9 mouse cellular contexts compared by ENCODE assay signal in the genomic region with DNA sequence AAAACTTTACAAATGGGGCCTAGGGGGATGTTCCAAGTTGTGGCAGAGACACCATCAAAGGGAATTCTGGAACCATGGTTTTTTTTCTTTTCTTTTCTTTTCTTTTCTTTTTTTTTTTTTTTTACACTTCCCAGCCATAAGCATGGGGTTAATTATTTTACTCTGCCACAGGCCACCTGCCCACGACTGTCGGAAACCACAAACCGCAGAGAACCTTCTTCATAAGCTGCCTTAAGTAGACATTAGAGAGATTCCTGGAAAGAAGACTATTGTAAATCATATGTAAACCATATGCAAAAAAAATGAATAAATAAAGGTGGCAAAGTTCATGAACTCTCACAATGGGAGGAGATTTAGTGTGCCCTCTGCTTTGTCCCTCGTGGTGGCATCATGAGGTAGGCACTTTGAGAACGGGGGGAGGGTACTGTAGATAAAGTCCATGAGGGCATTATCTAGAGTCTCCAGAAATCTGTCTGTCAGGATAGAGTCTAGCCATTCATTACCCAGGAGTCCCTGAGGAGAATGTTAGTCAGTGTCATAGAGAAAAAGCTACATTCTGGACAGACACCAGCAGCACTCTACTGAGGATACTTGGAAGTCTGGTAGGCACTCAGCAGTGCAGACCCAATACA. TPM values are rescaled to one million over a fixed set of nuclear protein-coding genes. Genes with fewer than 3 reads are reported as not detected.
DNase-seq lines count a peak whose midpoint lies in the region; ATAC-seq and TF ChIP-seq lines count a peak whose summit lies in the region.
"Had no signal": no experiment of that assay in that cellular context is flagged by ENCODE, and none has a peak within 500 bp of the region (broad histone marks: within the 10 kb centered on the region; RNA-seq: fewer than 3 reads in every experiment).

No protein-coding gene starts in this region.

- DNase-seq in kidney, postnatal 0 days (ENCODE audit: low spot score), result no peak
- no peak for DNase-seq in kidney, adult 18-20 months
- DNase-seq in MEL-GATA-1-ER (ENCODE audit: extremely low read depth, low read depth), result peak; percentile 54
- no peak for DNase-seq in hindbrain, embryonic 10.5 days (ENCODE audit: low spot score)
- DNase-seq: kidney, adult 8-10 months; thymus, postnatal 25 days had no signal

- H3K27ac ChIP-seq in kidney, postnatal 0 days, result no peak overlapping the region
- no peak overlapping the region for H3K27ac ChIP-seq in hindbrain, embryonic 10.5 days
- H3K27ac ChIP-seq in neural tube, embryonic 15.5 days (replicated peaks), result no peak overlapping the region

- 0 out of 2 replicates have a peak, but pooled peaks have one; percentile 46 for ATAC-seq in kidney, postnatal 0 days (replicated peaks; ENCODE audit: low FRiP score, low read depth)
- ATAC-seq in granulocyte monocyte progenitor cell, adult 5-6 weeks (replicated peaks; ENCODE audit: poor library complexity, severe bottlenecking), result peak; percentile 35; the same call in 1 of the 2 replicates
- ATAC-seq in megakaryocyte, adult 5-6 weeks (ENCODE audit: poor library complexity, severe bottlenecking), result peak; percentile 47; the same call in 1 of the 2 replicates
- no peak for ATAC-seq in neural tube, embryonic 15.5 days (ENCODE audit: low FRiP score)

- no peaks in the 10 kb centered on the region for H3K4me1 ChIP-seq in kidney, postnatal 0 days (replicated peaks; ENCODE audit: insufficient read depth, low read length)
- H3K4me1 ChIP-seq in hindbrain, embryonic 10.5 days (replicated peaks), result 0 out of 2 replicates have a peak, but pooled peaks cover 5% of the 10 kb centered on the region
- no peaks in the 10 kb centered on the region for H3K4me1 ChIP-seq in neural tube, embryonic 15.5 days

- H3K9me3 ChIP-seq in kidney, postnatal 0 days (replicated peaks; ENCODE audit: low read length), result no peaks in the 10 kb centered on the region
- no peaks in the 10 kb centered on the region for H3K9me3 ChIP-seq in hindbrain, embryonic 10.5 days
- no peaks in the 10 kb centered on the region for H3K9me3 ChIP-seq in neural tube, embryonic 15.5 days (replicated peaks)

- H3K4me3 ChIP-seq in kidney, postnatal 0 days (replicated peaks; ENCODE audit: low read depth, low read length), result no peak overlapping the region
- H3K4me3 ChIP-seq in hindbrain, embryonic 10.5 days, result no peak overlapping the region
- H3K4me3 ChIP-seq in neural tube, embryonic 15.5 days (replicated peaks), result no peak overlapping the region

- no peak for TF ChIP-seq CTCF in kidney, postnatal 0 days (IDR thresholded peaks at IDR 0.05; ENCODE audit: low read depth)

- H3K4me2 ChIP-seq in kidney, postnatal 0 days (ENCODE audit: low read length), result no peak overlapping the region
- H3K4me2 ChIP-seq in neural tube, embryonic 15.5 days, result no peak overlapping the region

- no peaks in the 10 kb centered on the region for H3K36me3 ChIP-seq in kidney, postnatal 0 days (ENCODE audit: insufficient read depth, low read length)
- H3K36me3 ChIP-seq in hindbrain, embryonic 10.5 days, result peaks cover 14% of the 10 kb centered on the region
- no peaks in the 10 kb centered on the region for H3K36me3 ChIP-seq in neural tube, embryonic 15.5 days

- 61% methylated on average over 5 of the region's 5 CpGs for WGBS in kidney, postnatal 0 days
- WGBS in hindbrain, embryonic 10.5 days, result 88% methylated on average over 5 of the region's 5 CpGs
- 76% methylated on average over 5 of the region's 5 CpGs for WGBS in neural tube, embryonic 15.5 days

- no peaks in the 10 kb centered on the region for H3K27me3 ChIP-seq in kidney, postnatal 0 days (ENCODE audit: insufficient read depth, low read length)
- H3K27me3 ChIP-seq in hindbrain, embryonic 10.5 days (ENCODE audit: insufficient read depth, poor library complexity, severe bottlenecking), result no peaks in the 10 kb centered on the region
- no peaks in the 10 kb centered on the region for H3K27me3 ChIP-seq in neural tube, embryonic 15.5 days (replicated peaks)

- no peak overlapping the region for H3K9ac ChIP-seq in kidney, postnatal 0 days (ENCODE audit: low read depth, low read length)
- no peak overlapping the region for H3K9ac ChIP-seq in neural tube, embryonic 15.5 days (replicated peaks)

RNA-seq across cellular contexts. Expression of a gene that starts 12.6 kb away (rescaled TPM):
- 32.8 and 35.4 TPM in 2 replicates for polyA plus RNA-seq in kidney, postnatal 0 days (2015; fragmentation: Nextera tagmentation; extraction: Ambion mirVana)
- total RNA-seq in granulocyte monocyte progenitor cell, adult 5-6 weeks (2014; fragmentation: Nextera tagmentation), result 2.4 and 4.2 TPM in 2 replicates
- total RNA-seq in granulocyte monocyte progenitor cell, adult 5-6 weeks (2017), result 7.2 and 16.2 TPM in 2 replicates
- total RNA-seq in megakaryocyte, adult 5-6 weeks (2015), result 0.47 and 1.3 TPM in 2 replicates
- 2.2 and 5.9 TPM in 2 replicates for total RNA-seq in megakaryocyte, adult 5-6 weeks (2017)
- 15.6 and 21.8 TPM in 2 replicates for polyA plus RNA-seq in hindbrain, embryonic 10.5 days (2016; fragmentation: Nextera tagmentation; extraction: Ambion mirVana)
- polyA plus RNA-seq in neural tube, embryonic 15.5 days (2015; fragmentation: Nextera tagmentation; extraction: Ambion mirVana), result 24.5 and 30.1 TPM in 2 replicates

RNA-seq across cellular contexts. Expression of a gene that starts 37.6 kb away (rescaled TPM):
- polyA plus RNA-seq in kidney, postnatal 0 days (2015; fragmentation: Nextera tagmentation; extraction: Ambion mirVana), result 33.4 and 38.1 TPM in 2 replicates
- 8.4 and 19.9 TPM in 2 replicates for total RNA-seq in granulocyte monocyte progenitor cell, adult 5-6 weeks (2014; fragmentation: Nextera tagmentation)
- 12.2 and 20.3 TPM in 2 replicates for total RNA-seq in granulocyte monocyte progenitor cell, adult 5-6 weeks (2017)
- 18.5 and 22.2 TPM in 2 replicates for total RNA-seq in megakaryocyte, adult 5-6 weeks (2015)
- 6.4 and 11.7 TPM in 2 replicates for total RNA-seq in megakaryocyte, adult 5-6 weeks (2017)
- 31.9 and 32.4 TPM in 2 replicates for polyA plus RNA-seq in hindbrain, embryonic 10.5 days (2016; fragmentation: Nextera tagmentation; extraction: Ambion mirVana)
- polyA plus RNA-seq in neural tube, embryonic 15.5 days (2015; fragmentation: Nextera tagmentation; extraction: Ambion mirVana), result 42.3 and 44.1 TPM in 2 replicates

RNA-seq across cellular contexts. Expression of a gene that starts 37.7 kb away (rescaled TPM):
- polyA plus RNA-seq in kidney, postnatal 0 days (2015; fragmentation: Nextera tagmentation; extraction: Ambion mirVana), result 10.9 and 13.6 TPM in 2 replicates
- total RNA-seq in granulocyte monocyte progenitor cell, adult 5-6 weeks (2014; fragmentation: Nextera tagmentation), result 5.6 and 6.4 TPM in 2 replicates
- 3.7 and 5.4 TPM in 2 replicates for total RNA-seq in granulocyte monocyte progenitor cell, adult 5-6 weeks (2017)
- 1.7 and 2.6 TPM in 2 replicates for total RNA-seq in megakaryocyte, adult 5-6 weeks (2015)
- total RNA-seq in megakaryocyte, adult 5-6 weeks (2017), result 0.95 and 1.1 TPM in 2 replicates
- polyA plus RNA-seq in hindbrain, embryonic 10.5 days (2016; fragmentation: Nextera tagmentation; extraction: Ambion mirVana), result 33.8 and 36.1 TPM in 2 replicates
- polyA plus RNA-seq in neural tube, embryonic 15.5 days (2015; fragmentation: Nextera tagmentation; extraction: Ambion mirVana), result 15.9 and 18.3 TPM in 2 replicates
